Comparison of ENCODE assay signal across 18 mouse cellular contexts in genomic region chr1:80727403-80727802, GRCm38 (mm10).
"Had no signal": no experiment of that assay in that cellular context is flagged by ENCODE, and none has a peak within 500 bp of the region (broad histone marks: within the 10 kb centered on the region; RNA-seq: fewer than 3 reads in every experiment).

No protein-coding gene starts in this region.

- ATAC-seq: midbrain, embryonic 15.5 days had no signal

- DNase-seq: kidney, adult 18-20 months; kidney, postnatal 25 days; layer of hippocampus, adult 9-11 months; liver; lung, embryonic 14.5 days; lung, postnatal 14 days; right cerebral cortex, postnatal 4 days; spleen, adult 18-20 months; thymus, postnatal 36 days had no signal

- H3K9ac ChIP-seq: kidney, embryonic 15.5 days; limb, embryonic 12.5 days; liver, embryonic 14.5 days; lung, embryonic 14.5 days; midbrain, embryonic 15.5 days; neural tube, embryonic 12.5 days; stomach, embryonic 15.5 days had no signal

- H3K4me1 ChIP-seq: kidney, embryonic 15.5 days; limb, embryonic 12.5 days; midbrain, embryonic 15.5 days; neural tube, embryonic 12.5 days; stomach, embryonic 15.5 days had no signal

- H3K4me2 ChIP-seq: kidney, embryonic 15.5 days; limb, embryonic 12.5 days; lung, embryonic 14.5 days; midbrain, embryonic 11.5 days; midbrain, embryonic 15.5 days; neural tube, embryonic 12.5 days; stomach, embryonic 15.5 days had no signal

- H3K27ac ChIP-seq: kidney, embryonic 15.5 days; limb, embryonic 12.5 days; liver, embryonic 14.5 days; macrophage; midbrain, embryonic 15.5 days; neural tube, embryonic 12.5 days; stomach, embryonic 15.5 days had no signal

- H3K4me3 ChIP-seq: kidney, embryonic 15.5 days; limb, embryonic 12.5 days; megakaryocyte, embryonic 14.5 days; midbrain, embryonic 15.5 days; neural tube, embryonic 12.5 days; stomach, embryonic 15.5 days had no signal

- H3K36me3 ChIP-seq: kidney, embryonic 15.5 days; limb, embryonic 12.5 days; midbrain, embryonic 15.5 days; neural tube, embryonic 12.5 days; stomach, embryonic 15.5 days had no signal

- H3K9me3 ChIP-seq: kidney, embryonic 15.5 days; limb, embryonic 12.5 days; megakaryocyte, embryonic 14.5 days; midbrain, embryonic 15.5 days; neural tube, embryonic 12.5 days; stomach, embryonic 15.5 days had no signal

- H3K27me3 ChIP-seq: kidney, embryonic 15.5 days; limb, embryonic 12.5 days; megakaryocyte, embryonic 14.5 days; midbrain, embryonic 15.5 days; neural tube, embryonic 12.5 days; stomach, embryonic 15.5 days had no signal
